Mouse (Mus musculus): ENCODE results near the gene Slco1a4. TPM values are rescaled to one million over a fixed set of nuclear protein-coding genes. Genes with fewer than 3 reads are reported as not detected.

Slco1a4 gene
- not detected for total RNA-seq (2023)

GRCm38 (mm10) chr6:141856085-141856484 is at the start of gene Slco1a4:
TSS of gene Slco1a4 (minus strand) at chr6:141856199.

GRCm38 (mm10) chr6:141773710-141774109 is 82.3 kb downstream of the Slco1a4 start, which contains the start of gene Gm5724:
TSS of gene Gm5724 (minus strand) at chr6:141773810.

Other genes starting within 250 kb of the Slco1a4 start
- gene Slco1b2, start 226.7 kb downstream of the Slco1a4 start, total RNA-seq (2023), result not detected
- gene Gm5724, start 82.4 kb downstream of the Slco1a4 start, total RNA-seq (2023), result not detected
- gene Slco1a1, start 90.8 kb upstream of the Slco1a4 start, total RNA-seq (2023), result not detected
- not detected for gene Gm6614, start 155.2 kb upstream of the Slco1a4 start, total RNA-seq (2023)

Data from CD8-positive naive resting alpha-beta T cell, adult 57 days (primary cell).